Mouse (Mus musculus): ENCODE results near the gene Klhl6. TPM values are rescaled to one million over a fixed set of nuclear protein-coding genes. Genes with fewer than 3 reads are reported as not detected.

The Klhl6 gene
- polyA plus RNA-seq, 1 experiment from 2014 or later, result 8.0 TPM

DNA sequence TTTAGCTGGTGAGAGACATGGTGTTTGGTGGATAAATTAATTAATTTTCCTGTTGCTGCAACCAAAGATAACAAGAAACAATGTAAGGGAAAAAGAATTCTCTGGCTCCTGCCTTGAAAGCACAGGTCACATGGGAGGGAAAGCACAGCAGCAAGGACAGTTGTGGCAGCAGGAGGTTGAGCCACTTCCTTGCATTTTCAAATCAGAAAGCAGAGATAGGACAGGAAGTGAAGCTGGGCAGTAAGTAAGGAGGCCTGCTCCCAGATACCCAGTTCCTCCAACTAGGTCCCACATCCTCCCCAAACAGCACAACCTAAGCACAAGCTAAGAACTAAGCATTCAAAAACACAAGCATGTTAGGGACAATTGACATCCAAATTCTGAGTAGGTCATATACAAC, 15.9 kb downstream of the Klhl6 start:
- Histone ChIP-seq H3K4me3 (no peak overlapping the region), H3K27ac (no peak overlapping the region), H3K4me1 (no peaks in the 10 kb centered on the region), H3K36me3 (no peaks in the 10 kb centered on the region), H3K9me3 (replicated peaks) (no peaks in the 10 kb centered on the region), H3K27me3 (ENCODE audit: low read depth, poor library complexity, severe bottlenecking) (no peaks in the 10 kb centered on the region)
- no peak for DNase-seq (ENCODE audit: low spot score)

DNA sequence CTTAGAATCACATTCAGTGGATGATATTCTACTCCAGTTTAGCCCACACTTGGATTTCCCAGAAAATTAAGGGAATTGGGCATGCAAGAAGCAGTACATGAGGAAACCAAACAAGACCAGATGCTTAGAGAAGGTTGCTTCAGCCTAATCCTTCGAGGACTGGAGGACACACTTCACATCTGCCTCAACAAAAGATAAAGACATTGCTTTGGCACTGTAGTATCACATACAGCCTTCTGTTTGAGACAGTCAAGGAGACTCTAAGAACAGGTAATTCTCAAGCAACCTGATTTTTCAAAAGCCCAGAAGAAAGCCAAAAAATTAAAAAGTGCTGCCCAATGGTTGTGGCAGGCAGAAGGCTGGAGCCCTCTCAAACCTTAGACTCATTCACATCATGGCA, 16.4 kb downstream of the Klhl6 start:
- Histone ChIP-seq H3K27ac (no peak overlapping the region), H3K27me3 (ENCODE audit: low read depth, poor library complexity, severe bottlenecking) (no peaks in the 10 kb centered on the region), H3K36me3 (no peaks in the 10 kb centered on the region), H3K4me1 (no peaks in the 10 kb centered on the region), H3K9me3 (replicated peaks) (no peaks in the 10 kb centered on the region), H3K4me3 (no peak overlapping the region)
- DNase-seq (ENCODE audit: low spot score), result no peak
- 73% methylated on average over 1 of the region's 1 CpGs for WGBS

GRCm38 (mm10) chr16:19962951-19963350, 19.9 kb downstream of the Klhl6 start:
- H3K9me3 ChIP-seq (replicated peaks), result no peaks in the 10 kb centered on the region
- no peaks in the 10 kb centered on the region for H3K36me3 ChIP-seq
- WGBS, result 92% methylated on average over 3 of the region's 3 CpGs
- H3K27ac ChIP-seq, result no peak overlapping the region
- no peak overlapping the region for H3K4me3 ChIP-seq
- no peaks in the 10 kb centered on the region for H3K4me1 ChIP-seq
- H3K27me3 ChIP-seq (ENCODE audit: low read depth, poor library complexity, severe bottlenecking), result no peaks in the 10 kb centered on the region
- DNase-seq (ENCODE audit: low spot score), result no peak

DNA sequence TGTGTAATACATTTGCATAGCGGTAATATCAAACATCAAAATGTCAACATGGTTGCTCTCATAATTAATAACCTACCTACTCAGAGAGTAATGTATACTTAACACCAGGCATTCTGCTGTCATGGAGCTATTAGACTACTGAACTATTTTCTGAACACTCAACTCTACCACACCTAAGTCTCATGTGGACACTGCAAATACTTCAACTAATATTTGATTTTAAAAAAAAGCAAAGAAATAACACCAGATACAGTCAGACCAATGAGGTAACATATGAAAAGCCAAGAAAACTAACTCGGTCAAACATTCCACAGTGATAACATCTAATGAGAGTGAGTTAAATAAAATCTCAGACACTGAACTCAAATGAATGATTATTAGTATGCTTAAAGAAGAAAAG, 21.8 kb downstream of the Klhl6 start:
- H3K36me3 ChIP-seq, result no peaks in the 10 kb centered on the region
- DNase-seq (ENCODE audit: low spot score), result no peak
- no peak overlapping the region for H3K27ac ChIP-seq
- H3K4me1 ChIP-seq, result no peaks in the 10 kb centered on the region
- H3K4me3 ChIP-seq, result no peak overlapping the region
- no peaks in the 10 kb centered on the region for H3K9me3 ChIP-seq (replicated peaks)
- 90% methylated on average over 2 of the region's 2 CpGs for WGBS
- H3K27me3 ChIP-seq (ENCODE audit: low read depth, poor library complexity, severe bottlenecking), result no peaks in the 10 kb centered on the region

DNA sequence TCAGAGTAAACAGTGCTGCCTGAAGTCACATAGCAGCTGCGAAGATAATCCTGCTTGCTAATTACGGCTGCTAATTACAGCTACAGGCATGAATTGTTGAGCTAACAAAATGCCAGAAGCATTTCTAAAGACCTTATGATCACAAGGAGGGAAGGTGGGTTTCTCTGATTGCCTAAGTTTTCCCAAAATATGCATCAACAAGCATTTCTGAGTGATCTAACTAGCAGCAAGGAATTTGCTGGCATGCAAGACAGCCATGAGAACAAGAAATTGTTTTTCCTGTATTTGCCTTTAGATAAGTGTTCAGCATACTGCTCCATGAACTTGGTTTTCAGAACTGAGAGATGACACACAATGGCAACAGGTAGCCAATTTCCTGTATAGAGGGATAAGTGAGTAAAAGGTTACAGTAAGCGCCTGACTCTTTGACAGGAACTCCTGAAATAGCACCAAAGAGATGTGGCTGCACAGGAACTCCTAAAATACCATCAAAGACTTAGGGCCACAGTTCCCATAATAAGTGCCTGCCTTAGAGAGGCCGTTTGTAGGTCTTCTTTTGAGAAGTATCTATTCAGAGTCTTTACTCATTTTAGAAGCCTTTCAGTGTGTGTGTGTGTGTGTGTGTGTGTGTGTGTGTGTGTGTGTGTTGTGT, 22.3 kb downstream of the Klhl6 start:
- no peak overlapping the region for H3K4me3 ChIP-seq
- 76% methylated on average over 4 of the region's 4 CpGs for WGBS
- no peak for DNase-seq (ENCODE audit: low spot score)
- H3K4me1 ChIP-seq, result no peaks in the 10 kb centered on the region
- no peak overlapping the region for H3K27ac ChIP-seq
- no peaks in the 10 kb centered on the region for H3K27me3 ChIP-seq (ENCODE audit: low read depth, poor library complexity, severe bottlenecking)
- no peaks in the 10 kb centered on the region for H3K9me3 ChIP-seq (replicated peaks)
- no peaks in the 10 kb centered on the region for H3K36me3 ChIP-seq

DNA sequence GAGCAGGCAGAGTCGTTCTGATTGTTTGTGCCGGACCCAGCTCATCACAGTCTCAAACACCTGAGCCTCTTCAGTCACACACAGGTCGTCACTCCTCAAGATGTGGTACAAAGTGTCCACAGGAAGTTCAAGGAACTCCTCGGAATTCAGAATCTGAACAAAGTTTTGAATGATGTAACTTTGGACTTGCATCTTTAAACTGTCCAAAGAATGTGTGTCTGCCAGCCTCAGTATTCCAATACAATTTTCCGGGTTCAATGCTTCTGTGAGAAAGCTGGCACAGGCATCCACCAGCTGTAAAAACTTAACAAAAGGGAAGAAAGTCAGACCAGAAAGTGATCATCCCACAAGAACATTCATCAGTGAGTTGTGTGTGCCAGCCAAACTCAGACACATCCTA, 25.8 kb downstream of the Klhl6 start:
- Histone ChIP-seq H3K36me3 (no peaks in the 10 kb centered on the region), H3K4me3 (no peak overlapping the region), H3K4me1 (no peaks in the 10 kb centered on the region), H3K27me3 (ENCODE audit: low read depth, poor library complexity, severe bottlenecking) (no peaks in the 10 kb centered on the region), H3K27ac (no peak overlapping the region), H3K9me3 (replicated peaks) (no peaks in the 10 kb centered on the region)
- DNase-seq (ENCODE audit: low spot score), result no peak
- WGBS, result 86% methylated on average over 5 of the region's 5 CpGs

GRCm38 (mm10) chr16:19947336-19947735, 35.5 kb downstream of the Klhl6 start:
- no peak for DNase-seq (ENCODE audit: low spot score)
- no peak overlapping the region for H3K27ac ChIP-seq
- H3K4me3 ChIP-seq, result no peak overlapping the region
- no peaks in the 10 kb centered on the region for H3K36me3 ChIP-seq
- no peaks in the 10 kb centered on the region for H3K27me3 ChIP-seq (ENCODE audit: low read depth, poor library complexity, severe bottlenecking)
- no peaks in the 10 kb centered on the region for H3K4me1 ChIP-seq
- WGBS, result 91% methylated on average over 3 of the region's 3 CpGs
- no peaks in the 10 kb centered on the region for H3K9me3 ChIP-seq (replicated peaks)

DNA sequence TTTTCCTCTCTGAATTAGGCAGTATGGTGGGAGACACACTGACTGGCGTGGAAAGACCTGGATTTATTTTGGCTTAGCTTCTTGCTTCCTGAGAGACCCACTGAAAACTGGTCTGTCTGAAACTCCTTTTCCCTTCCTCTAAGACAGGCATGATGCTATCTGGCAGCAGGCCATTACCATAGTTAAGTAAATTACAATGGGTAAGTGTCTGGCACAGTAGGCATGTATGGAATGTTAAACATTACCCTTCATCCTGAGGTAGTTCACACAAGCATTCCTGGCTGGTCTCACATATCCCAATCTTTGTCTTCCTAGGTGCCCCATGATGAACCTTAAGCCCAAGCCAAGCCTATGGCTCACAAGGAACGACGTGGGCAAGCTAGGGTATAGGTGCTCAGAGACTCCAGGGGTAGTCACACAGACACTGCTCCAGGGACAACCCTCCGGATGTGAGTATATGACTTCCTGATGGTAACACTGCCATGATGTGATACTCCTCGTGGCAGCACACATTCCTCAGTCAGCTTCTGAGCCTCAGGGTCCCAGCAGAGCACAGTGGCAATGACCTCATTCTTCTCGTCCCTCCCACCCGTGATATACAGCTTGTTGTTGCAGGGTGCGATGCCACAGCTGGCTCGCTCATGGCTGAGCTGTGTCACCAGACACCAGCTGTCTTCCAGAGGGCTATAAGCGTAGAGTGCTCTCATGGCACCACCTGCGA, 36.1 kb downstream of the Klhl6 start:
- Histone ChIP-seq H3K27ac (no peak overlapping the region), H3K9me3 (replicated peaks) (no peaks in the 10 kb centered on the region), H3K27me3 (ENCODE audit: low read depth, poor library complexity, severe bottlenecking) (no peaks in the 10 kb centered on the region), H3K4me3 (no peak overlapping the region), H3K36me3 (no peaks in the 10 kb centered on the region), H3K4me1 (no peaks in the 10 kb centered on the region)
- 79% methylated on average over 11 of the region's 11 CpGs for whole genome bisulfite sequencing
- DNase-seq (ENCODE audit: low spot score), result no peak

- Histone ChIP-seq H3K9me3 (replicated peaks) (no peaks in the 10 kb centered on the region), H3K27me3 (ENCODE audit: low read depth, poor library complexity, severe bottlenecking) (no peaks in the 10 kb centered on the region), H3K4me1 (no peaks in the 10 kb centered on the region), H3K36me3 (no peaks in the 10 kb centered on the region), H3K4me3 (no peak overlapping the region), H3K27ac (no peak overlapping the region)
- no peak for DNase-seq (ENCODE audit: low spot score)
Observed at GRCm38 (mm10) chr16:19920823-19921222, 62.0 kb downstream of the Klhl6 start.

DNA sequence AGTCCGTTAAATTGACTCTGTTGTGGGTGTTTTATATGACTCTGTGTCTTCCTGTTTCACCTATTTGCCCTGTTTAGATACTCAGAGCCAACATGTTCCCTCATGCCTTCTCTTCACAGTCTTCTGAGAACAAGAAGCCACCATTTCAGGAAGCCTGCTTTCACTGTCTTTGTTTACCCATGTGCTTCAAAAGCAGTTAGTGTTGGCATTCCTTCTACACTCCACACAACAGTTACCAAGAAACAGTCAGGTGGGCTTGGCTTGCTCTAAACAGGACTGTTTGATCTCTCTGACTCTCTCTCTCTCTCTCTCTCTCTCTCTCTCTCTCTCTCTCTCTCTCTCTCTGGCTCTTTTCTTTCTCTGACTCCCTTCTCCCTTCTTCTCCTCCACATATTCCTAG, 64.6 kb downstream of the Klhl6 start:
- WGBS, result 85% methylated on average over 1 of the region's 1 CpGs
- H3K36me3 ChIP-seq, result no peaks in the 10 kb centered on the region
- DNase-seq (ENCODE audit: low spot score), result no peak
- no peak overlapping the region for H3K27ac ChIP-seq
- H3K27me3 ChIP-seq (ENCODE audit: low read depth, poor library complexity, severe bottlenecking), result no peaks in the 10 kb centered on the region
- no peak overlapping the region for H3K4me3 ChIP-seq
- H3K4me1 ChIP-seq, result no peaks in the 10 kb centered on the region
- H3K9me3 ChIP-seq (replicated peaks), result no peaks in the 10 kb centered on the region

DNA sequence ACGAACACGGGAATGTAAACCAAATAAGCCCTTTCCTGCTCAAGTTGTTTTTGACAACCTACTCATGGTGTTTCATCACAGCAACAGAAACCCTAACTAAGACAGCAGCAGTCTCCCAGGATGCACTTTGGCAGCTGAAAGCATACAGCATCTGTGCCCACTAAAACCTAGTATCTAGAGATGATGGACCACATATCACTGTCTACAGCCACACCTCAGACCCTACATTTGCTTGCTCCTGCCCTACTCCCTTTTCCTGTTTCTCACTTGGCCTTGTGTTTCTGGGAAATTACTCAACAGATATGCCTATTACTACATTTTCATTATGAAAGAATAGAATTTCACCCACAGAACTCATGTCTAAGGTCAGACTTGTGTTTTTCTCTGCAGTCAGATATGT, 70.3 kb downstream of the Klhl6 start:
- H3K4me3 ChIP-seq, result no peak overlapping the region
- H3K9me3 ChIP-seq (replicated peaks), result no peaks in the 10 kb centered on the region
- H3K4me1 ChIP-seq, result no peaks in the 10 kb centered on the region
- H3K36me3 ChIP-seq, result no peaks in the 10 kb centered on the region
- H3K27ac ChIP-seq, result no peak overlapping the region
- 83% methylated on average over 2 of the region's 2 CpGs for WGBS
- no peaks in the 10 kb centered on the region for H3K27me3 ChIP-seq (ENCODE audit: low read depth, poor library complexity, severe bottlenecking)
- DNase-seq (ENCODE audit: low spot score), result no peak

- WGBS, result 69% methylated on average over 3 of the region's 3 CpGs
- Histone ChIP-seq H3K27me3 (ENCODE audit: low read depth, poor library complexity, severe bottlenecking) (no peaks in the 10 kb centered on the region), H3K9me3 (replicated peaks) (no peaks in the 10 kb centered on the region), H3K4me3 (no peak overlapping the region), H3K4me1 (no peaks in the 10 kb centered on the region), H3K36me3 (no peaks in the 10 kb centered on the region), H3K27ac (no peak overlapping the region)
- DNase-seq (ENCODE audit: low spot score), result no peak
Observed at GRCm38 (mm10) chr16:19908291-19908690, 74.5 kb downstream of the Klhl6 start.

GRCm38 (mm10) chr16:19907103-19907502, 75.7 kb downstream of the Klhl6 start:
- H3K9me3 ChIP-seq (replicated peaks), result no peaks in the 10 kb centered on the region
- no peak overlapping the region for H3K4me3 ChIP-seq
- 41% methylated on average over 2 of the region's 2 CpGs for WGBS
- H3K4me1 ChIP-seq, result no peaks in the 10 kb centered on the region
- H3K27ac ChIP-seq, result no peak overlapping the region
- no peaks in the 10 kb centered on the region for H3K36me3 ChIP-seq
- DNase-seq (ENCODE audit: low spot score), result peak; percentile 49
- H3K27me3 ChIP-seq (ENCODE audit: low read depth, poor library complexity, severe bottlenecking), result no peaks in the 10 kb centered on the region
